Mouse (Mus musculus) 416B (cell line): Measurements from ENCODE around the gene Cdc6.
"Not testable (repeated sequence)": the region's sequence is repeated elsewhere in the genome, so short reads cannot be mapped to it uniquely, and the experiment has no call there.

ENCODE experiments used
- DNase-seq: peaks from one replicate; pipeline ENCODE4 v3.0.0; 2011; ENCODE audit warnings: low read depth

The Cdc6 gene

DNA sequence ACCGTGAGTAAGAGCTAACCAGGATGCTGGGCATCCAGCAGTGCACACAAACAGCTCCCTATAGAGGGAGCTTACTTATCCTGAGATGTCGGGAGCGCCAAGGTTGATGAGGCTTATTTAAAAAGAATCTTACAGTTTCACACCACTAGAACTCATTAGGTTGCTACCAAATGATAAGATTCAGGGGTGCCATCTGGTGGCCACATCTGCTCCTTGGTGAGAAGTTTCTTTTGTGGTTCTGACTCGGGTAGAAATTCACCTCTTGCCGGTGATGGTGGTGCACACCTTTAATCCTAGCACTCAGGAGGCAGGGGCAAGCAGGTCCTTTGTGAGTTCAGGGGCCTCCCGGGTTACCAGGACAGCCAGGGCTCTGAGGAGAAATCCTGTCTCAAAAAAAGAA is 2.1 kb downstream of the Cdc6 start:
- peak; percentile 85 for DNase-seq

GRCm38 (mm10) chr11:98910415-98910814 is 2.8 kb downstream of the Cdc6 start:
- no peak for DNase-seq

DNA sequence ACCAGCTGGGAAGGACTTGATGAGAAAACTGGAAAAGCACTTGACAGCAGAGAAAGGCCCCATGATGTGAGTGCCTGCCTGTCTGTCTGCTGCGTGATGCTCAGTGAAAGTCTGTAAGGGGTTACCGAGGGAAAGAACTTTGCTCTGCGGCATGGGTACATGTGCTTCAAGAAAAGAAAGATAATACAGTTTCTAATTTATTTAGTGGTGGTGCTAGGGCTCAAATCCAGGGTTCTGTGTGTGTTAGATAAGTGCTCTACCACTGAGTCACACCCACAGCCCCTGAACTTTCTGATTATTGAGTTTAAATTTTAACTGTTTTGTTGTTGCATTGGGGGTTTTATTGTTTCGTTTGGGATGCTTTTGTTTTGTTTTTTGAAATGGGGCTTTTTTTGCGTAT is 3.9 kb downstream of the Cdc6 start:
- no peak for DNase-seq

DNA sequence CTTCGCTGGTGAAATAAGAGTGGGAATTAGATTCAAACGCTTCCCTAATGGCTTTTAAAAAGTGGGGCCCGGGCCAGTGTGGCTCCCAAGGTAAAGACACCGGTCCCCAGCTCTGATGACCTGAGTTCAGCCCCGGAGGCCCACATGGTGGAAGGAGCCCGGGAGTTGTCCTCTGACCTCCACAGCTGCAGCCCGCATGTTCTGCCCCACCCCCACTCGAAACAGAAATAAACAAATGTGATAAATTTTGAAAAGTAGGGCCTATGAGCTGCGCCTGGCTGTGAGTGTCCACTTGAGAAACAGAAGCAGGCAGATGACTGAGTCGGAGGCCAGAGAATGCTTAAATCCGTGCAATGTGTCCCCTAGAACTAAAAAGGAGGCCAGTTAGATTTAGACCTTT is 6.6 kb downstream of the Cdc6 start:
- DNase-seq, result no peak

DNA sequence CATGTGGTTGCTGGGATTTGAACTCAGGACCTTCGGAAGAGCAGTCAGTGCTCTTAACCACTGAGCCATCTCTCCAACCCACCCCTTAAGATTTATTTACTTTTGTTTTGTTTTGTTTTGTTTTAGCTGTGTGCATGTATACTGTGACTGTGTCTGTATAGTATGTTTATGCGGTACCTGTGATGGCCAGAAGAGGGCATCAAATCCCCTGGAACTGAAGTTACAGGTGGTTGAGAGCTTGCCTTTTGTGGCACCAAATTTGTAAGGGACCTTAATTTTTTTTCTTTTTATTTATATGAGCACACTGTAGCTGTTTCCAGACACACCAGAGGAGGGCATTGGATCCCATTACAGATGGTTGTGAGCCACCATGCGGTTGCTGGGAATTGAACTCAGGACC is 8.8 kb downstream of the Cdc6 start:
- peak; percentile 71 for DNase-seq

GRCm38 (mm10) chr11:98917428-98918005 is 9.9 kb downstream of the Cdc6 start:
- DNase-seq, result peak; percentile 71

DNA sequence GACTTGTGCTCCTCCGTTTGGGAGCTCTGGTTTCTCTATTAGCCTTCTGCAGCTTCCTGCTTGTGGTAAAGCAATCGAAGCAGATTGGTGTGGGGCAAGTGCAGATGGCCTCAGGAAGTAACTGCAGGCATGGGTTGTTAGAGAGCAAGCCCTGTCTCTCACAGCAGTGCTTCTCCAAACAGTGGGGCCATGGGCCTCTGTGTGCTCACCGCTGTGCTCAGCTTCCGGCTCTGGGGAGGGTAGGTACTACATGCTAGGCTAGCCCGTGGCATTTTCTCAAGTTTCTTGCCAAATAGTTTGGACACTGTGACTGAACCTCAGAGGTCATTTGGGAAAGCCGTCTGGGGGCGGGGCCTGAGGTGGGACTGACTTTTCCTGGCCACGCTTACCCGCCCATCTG is 10.6 kb downstream of the Cdc6 start:
- DNase-seq, result peak; percentile 96

- DNase-seq, result no peak
These were observed 11.4 kb downstream of the Cdc6 start for GRCm38 (mm10) chr11:98919009-98919408.

GRCm38 (mm10) chr11:98921813-98922212 is 14.2 kb downstream of the Cdc6 start:
- DNase-seq, result not testable (repeated sequence)

DNA sequence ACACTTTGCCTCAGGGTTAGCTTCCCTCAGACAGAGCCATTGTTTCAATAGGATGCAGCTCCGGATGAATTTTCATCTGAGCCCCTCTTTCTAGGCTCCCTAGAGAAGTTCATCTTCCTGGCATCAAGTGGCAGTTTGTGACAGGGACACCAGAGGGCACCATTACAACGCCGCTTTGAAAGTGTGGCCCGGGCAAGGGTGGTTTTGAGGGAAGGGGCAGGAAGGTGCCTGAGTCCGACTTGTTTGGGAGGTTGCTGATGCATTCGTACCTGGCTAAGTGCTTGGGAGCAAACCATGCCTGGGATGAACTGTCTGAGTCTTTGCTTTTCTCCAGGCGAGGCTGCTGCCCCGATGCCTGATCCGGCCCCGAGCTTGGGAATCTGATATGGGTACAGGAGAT is 14.7 kb downstream of the Cdc6 start:
- DNase-seq, result peak; percentile 49

- peak; percentile 34 for DNase-seq
These were observed 15.5 kb downstream of the Cdc6 start for GRCm38 (mm10) chr11:98922851-98923711.

GRCm38 (mm10) chr11:98924633-98925175 is 17.1 kb downstream of the Cdc6 start:
- no peak for DNase-seq

DNA sequence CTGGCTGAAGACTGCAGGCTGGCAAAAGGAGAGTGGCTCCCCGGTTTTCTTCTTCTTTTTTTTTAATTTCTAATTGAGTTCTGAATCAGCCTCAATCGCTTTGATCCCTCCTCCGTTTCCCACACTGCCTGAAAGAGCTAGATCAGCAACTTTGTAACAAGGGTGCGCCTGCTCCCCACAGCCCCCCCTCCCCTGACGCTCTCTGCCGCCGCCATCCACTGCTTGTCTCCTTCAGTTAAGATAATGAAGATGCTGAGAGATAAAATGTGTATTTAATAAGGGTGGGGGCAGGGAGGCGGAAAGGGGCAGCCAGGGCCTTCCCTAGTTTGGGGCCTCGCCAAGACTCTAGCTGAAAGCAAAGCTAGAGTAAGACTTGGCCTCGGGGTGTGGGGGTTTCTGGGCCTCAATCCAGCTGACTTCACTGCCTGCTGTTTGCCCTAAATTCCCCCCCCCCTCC is 17.7 kb downstream of the Cdc6 start:
- DNase-seq, result peak; percentile 36

DNA sequence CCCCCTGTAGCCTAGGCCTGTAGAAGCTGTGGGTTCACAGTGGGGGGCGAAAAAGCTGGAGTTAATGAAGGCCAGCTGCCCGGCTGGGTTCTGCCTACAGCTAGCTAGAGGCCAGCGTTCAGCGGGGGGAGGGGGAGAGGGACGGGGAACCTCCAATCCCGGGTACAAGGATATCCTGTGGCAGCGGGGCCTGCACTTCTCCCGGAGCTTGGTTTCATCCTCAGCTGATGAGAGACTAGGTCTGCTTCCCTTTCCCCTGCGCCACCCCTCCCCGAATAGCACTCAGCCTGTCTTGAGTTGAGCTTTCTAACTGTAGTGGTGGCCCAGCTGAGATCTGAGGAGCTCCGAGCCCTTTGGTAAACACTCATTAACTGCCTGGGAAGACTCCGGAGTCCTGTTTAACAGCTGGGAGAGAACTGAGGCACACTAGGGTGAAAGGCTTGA is 18.3 kb downstream of the Cdc6 start:
- DNase-seq, result no peak

DNA sequence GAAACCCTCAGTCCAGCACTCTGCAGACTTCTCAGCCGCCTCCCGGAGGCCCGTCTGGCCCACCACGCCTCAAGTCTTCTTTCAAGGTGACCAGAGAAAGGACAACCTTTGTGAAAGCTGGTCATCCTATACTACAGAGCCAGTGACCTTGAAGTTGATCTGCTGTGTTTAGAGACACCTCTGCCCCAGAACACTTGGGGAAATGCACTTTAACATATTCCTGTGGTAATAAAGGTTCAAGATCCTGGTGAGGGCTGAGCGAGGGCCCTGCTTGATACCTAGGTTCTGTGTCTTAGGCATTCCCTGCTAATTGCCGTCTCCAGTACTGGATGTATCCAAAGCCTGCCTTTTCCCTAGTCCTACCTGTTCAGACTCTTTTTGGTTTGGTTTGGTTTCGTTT is 19.0 kb downstream of the Cdc6 start:
- DNase-seq, result no peak

GRCm38 (mm10) chr11:98927438-98928076 is 20.0 kb downstream of the Cdc6 start, which contains the start of gene Rara:
Gene Rara (plus strand): TSS chr11:98927818.
- no peak for DNase-seq

DNA sequence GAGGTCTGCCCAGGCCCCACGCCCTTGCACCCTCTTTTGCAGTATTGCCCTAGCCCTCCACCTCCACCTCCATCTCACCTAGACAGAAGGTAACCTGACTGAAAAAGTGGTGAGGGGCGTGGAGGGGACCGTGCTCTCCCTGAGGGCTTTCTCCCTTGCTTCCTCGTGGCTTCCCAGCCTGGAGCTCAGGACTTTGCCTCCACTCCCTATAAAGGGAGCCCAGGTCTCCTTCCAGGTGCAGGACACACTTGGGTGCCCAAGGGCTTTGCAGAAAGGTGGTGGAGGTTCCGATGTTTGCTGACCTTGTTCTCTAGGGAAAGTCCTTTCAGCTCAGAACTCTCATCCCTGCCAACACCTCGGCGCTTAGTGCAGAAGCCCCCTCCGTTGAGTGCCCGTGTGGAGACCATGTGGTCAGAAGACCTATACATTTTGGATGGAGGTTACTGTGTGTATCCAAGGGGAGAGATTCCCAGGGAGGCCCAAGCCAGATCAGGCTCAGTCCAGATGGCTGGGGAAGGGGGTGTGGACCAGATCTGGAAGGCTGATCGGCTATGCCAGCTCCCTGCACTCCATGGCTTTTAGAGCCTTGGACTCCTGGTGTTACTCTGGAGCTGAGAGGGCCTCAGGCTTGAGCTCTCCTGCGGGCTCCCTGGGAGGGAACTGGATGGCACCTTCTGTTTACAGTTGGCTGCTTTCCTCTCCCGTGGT is 20.7 kb downstream of the Cdc6 start:
- DNase-seq, result no peak

- DNase-seq, result no peak
These were observed 21.9 kb downstream of the Cdc6 start for GRCm38 (mm10) chr11:98929503-98929902.

- DNase-seq, result no peak
These were observed 22.6 kb downstream of the Cdc6 start for GRCm38 (mm10) chr11:98930127-98930601.

- DNase-seq, result peak; percentile 50
These were observed 23.3 kb downstream of the Cdc6 start for GRCm38 (mm10) chr11:98930773-98931512.
